Mouse (Mus musculus): ENCODE data around the gene Vipas39. TPM values are rescaled to one million over a fixed set of nuclear protein-coding genes. Genes with fewer than 3 reads are reported as not detected.

Vipas39 gene
- polyA plus RNA-seq, 1 experiment from 2014 or later: 25.7 TPM

GRCm38 (mm10) chr12:87253878-87254277 lies 12.2 kb downstream of the Vipas39 start:
- no peak overlapping the region for H3K27ac ChIP-seq (ENCODE audit: low read length)
- no peak for DNase-seq (ENCODE audit: low spot score)
- H3K36me3 ChIP-seq (ENCODE audit: insufficient read depth, low read length): peaks cover 56% of the 10 kb centered on the region
- H3K4me1 ChIP-seq (ENCODE audit: insufficient read depth, low read depth, low read length): no peaks in the 10 kb centered on the region
- WGBS: 96% methylated on average over 6 of the region's 6 CpGs
- H3K27me3 ChIP-seq (replicated peaks; ENCODE audit: insufficient read depth, low read length): no peaks in the 10 kb centered on the region
- H3K9me3 ChIP-seq (ENCODE audit: low read length): no peaks in the 10 kb centered on the region
- H3K9ac ChIP-seq (replicated peaks; ENCODE audit: low read depth): no peak overlapping the region
- H3K4me3 ChIP-seq (ENCODE audit: low read depth, low read length): no peak overlapping the region
- no peak for TF ChIP-seq CTCF (IDR thresholded peaks at IDR 0.05)
- TF ChIP-seq EP300 (IDR thresholded peaks at IDR 0.05): no peak
- H3K4me2 ChIP-seq (replicated peaks; ENCODE audit: low read depth, low read length): no peak overlapping the region
- no peak for ATAC-seq

DNA sequence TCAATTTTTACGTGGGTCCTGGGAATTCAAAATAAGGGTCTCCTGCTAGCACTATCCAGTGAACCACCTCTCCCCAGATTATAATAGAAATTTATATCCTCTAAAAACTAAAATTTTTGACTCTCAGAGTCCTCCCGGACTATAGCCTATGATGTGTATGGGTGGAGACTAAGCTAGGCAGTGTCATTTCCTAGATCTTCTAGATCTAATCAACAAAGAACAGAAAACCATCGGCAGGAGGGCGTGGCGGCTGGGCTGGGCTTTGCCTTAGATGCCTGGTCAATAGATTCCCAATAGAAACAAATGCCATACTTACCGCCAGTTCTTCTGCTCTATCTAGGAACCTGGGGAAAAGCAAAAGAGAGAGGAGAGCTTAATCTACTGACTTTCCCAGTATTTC lies 15.9 kb downstream of the Vipas39 start:
- Histone ChIP-seq H3K4me3 (ENCODE audit: low read depth, low read length) (no peak overlapping the region), H3K27me3 (replicated peaks; ENCODE audit: insufficient read depth, low read length) (no peaks in the 10 kb centered on the region), H3K36me3 (ENCODE audit: insufficient read depth, low read length) (peaks cover 53% of the 10 kb centered on the region), H3K4me2 (replicated peaks; ENCODE audit: low read depth, low read length) (no peak overlapping the region), H3K4me1 (ENCODE audit: insufficient read depth, low read depth, low read length) (no peaks in the 10 kb centered on the region), H3K9me3 (ENCODE audit: low read length) (no peaks in the 10 kb centered on the region), H3K9ac (replicated peaks; ENCODE audit: low read depth) (no peak overlapping the region), H3K27ac (ENCODE audit: low read length) (no peak overlapping the region)
- TF ChIP-seq CTCF (IDR thresholded peaks at IDR 0.05): no peak
- TF ChIP-seq EP300 (IDR thresholded peaks at IDR 0.05): no peak
- ATAC-seq (no peak), DNase-seq (ENCODE audit: low spot score) (no peak)
- WGBS: 88% methylated on average over 6 of the region's 6 CpGs

- DNase-seq (ENCODE audit: low spot score): no peak
- no peak within 1 kb of the TSS for H3K27ac ChIP-seq (ENCODE audit: low read length)
- WGBS: 95% methylated on average over 1 of the region's 1 CpGs
These were observed 27.4 kb downstream of the Vipas39 start, which contains the start of gene Noxred1 for GRCm38 (mm10) chr12:87238632-87239031. Noxred1 (minus strand) TSS chr12:87238732.

DNA sequence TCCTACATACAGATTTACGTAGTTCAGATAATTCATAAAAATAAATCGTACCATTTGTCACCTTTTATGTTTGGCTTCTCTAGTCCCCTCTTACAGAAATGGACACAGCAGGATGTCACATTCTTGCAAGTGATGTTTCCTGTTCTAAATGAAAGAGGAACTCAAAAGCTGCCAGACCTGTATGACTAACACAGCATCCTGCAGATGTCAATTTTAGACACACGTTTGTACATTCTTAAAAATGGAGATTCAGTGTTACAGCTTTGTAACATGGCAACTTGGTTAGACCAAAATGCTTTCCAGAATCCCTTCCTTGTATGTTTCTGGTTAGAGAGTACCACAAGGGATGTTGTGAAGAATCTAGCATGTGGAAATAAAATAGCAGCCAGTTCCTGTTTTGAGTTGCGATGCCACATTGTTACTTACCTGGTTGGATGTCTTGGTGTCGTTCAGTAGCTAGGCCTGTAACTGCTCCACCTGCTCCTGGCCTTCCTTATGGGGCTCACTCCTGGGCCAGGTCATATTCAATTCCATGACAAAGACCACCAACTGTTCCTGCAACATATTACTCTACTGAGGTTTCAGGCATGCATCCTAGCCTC lies 29.1 kb downstream of the Vipas39 start:
- Histone ChIP-seq H3K27ac (ENCODE audit: low read length) (no peak overlapping the region), H3K9ac (replicated peaks; ENCODE audit: low read depth) (no peak overlapping the region), H3K27me3 (replicated peaks; ENCODE audit: insufficient read depth, low read length) (no peaks in the 10 kb centered on the region), H3K9me3 (ENCODE audit: low read length) (no peaks in the 10 kb centered on the region), H3K4me1 (ENCODE audit: insufficient read depth, low read depth, low read length) (no peaks in the 10 kb centered on the region), H3K4me3 (ENCODE audit: low read depth, low read length) (no peak overlapping the region), H3K4me2 (replicated peaks; ENCODE audit: low read depth, low read length) (no peak overlapping the region), H3K36me3 (ENCODE audit: insufficient read depth, low read length) (peaks cover 12% of the 10 kb centered on the region; the same call in 1 of the 2 replicates)
- no peak for ATAC-seq
- 78% methylated on average over 5 of the region's 5 CpGs for WGBS
- no peak for TF ChIP-seq EP300 (IDR thresholded peaks at IDR 0.05)
- no peak for TF ChIP-seq CTCF (IDR thresholded peaks at IDR 0.05)
- DNase-seq (ENCODE audit: low spot score): no peak

More at GRCm38 (mm10) chr12:87238632-87239031, 27.4 kb downstream of the Vipas39 start, which contains the start of gene Noxred1:
- no peak for ATAC-seq
- Histone ChIP-seq H3K36me3 (ENCODE audit: insufficient read depth, low read length) (peaks cover 19% of the 10 kb centered on the region; the same call in 1 of the 2 replicates), H3K9me3 (ENCODE audit: low read length) (no peaks in the 10 kb centered on the region), H3K27me3 (replicated peaks; ENCODE audit: insufficient read depth, low read length) (no peaks in the 10 kb centered on the region), H3K4me1 (ENCODE audit: insufficient read depth, low read depth, low read length) (no peaks in the 10 kb centered on the region), H3K9ac (replicated peaks; ENCODE audit: low read depth) (no peak within 1 kb of the TSS), H3K4me2 (replicated peaks; ENCODE audit: low read depth, low read length) (no peak within 1 kb of the TSS), H3K4me3 (ENCODE audit: low read depth, low read length) (no peak within 1 kb of the TSS)
- TF ChIP-seq EP300 (IDR thresholded peaks at IDR 0.05) (no peak), CTCF (IDR thresholded peaks at IDR 0.05) (no peak)

DNA sequence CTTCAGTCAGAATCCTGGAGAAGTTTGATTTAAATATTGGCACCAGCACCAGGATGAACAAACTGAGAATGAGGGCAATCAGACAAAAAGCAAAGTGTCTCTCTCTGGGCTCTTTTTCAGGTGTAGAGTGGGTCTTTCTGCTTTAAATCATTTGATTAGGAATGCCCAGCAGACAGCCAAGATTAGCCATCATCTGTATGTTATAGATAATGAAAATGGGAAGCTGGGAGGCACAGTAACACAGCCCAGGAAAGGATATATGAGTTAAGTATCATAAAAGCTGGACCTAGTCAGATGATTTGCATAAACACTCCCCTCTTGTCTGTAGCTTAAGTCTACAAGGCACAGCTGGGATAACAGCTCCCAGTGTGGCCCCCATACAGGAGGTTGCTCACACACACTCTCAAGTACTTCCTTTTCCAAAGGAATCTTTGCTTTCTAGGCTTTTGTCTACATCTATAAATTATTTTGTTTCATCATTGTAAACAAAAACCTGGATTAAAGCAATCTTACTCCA lies 35.6 kb downstream of the Vipas39 start:
- H3K9ac ChIP-seq (replicated peaks; ENCODE audit: low read depth): no peak overlapping the region
- no peaks in the 10 kb centered on the region for H3K9me3 ChIP-seq (ENCODE audit: low read length)
- H3K4me1 ChIP-seq (ENCODE audit: insufficient read depth, low read depth, low read length): no peaks in the 10 kb centered on the region
- no peak for TF ChIP-seq CTCF (IDR thresholded peaks at IDR 0.05)
- H3K27ac ChIP-seq (ENCODE audit: low read length): no peak overlapping the region
- ATAC-seq (no peak), DNase-seq (ENCODE audit: low spot score) (no peak)
- no peak overlapping the region for H3K4me3 ChIP-seq (ENCODE audit: low read depth, low read length)
- H3K36me3 ChIP-seq (ENCODE audit: insufficient read depth, low read length): no peaks in the 10 kb centered on the region
- H3K4me2 ChIP-seq (replicated peaks; ENCODE audit: low read depth, low read length): no peak overlapping the region
- no peaks in the 10 kb centered on the region for H3K27me3 ChIP-seq (replicated peaks; ENCODE audit: insufficient read depth, low read length)

DNA sequence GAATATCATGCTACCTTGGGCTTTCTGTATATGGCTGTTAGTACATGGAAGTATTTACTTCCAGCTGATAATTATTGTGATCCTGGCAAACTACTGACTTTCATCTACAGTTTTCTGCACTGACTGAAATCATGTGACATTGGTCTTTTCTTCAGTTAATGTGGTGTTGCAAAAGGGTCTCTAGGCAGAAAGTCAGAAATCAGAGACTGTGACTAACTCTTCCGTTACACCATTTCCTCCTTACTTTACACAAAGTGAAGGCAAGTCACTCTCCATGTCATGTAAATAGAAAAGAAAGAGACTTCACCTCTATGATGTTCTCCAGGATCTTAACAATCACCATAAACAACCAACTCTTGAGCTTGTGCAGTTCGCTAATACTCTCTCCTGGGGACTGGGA lies 36.4 kb downstream of the Vipas39 start:
- no peak for ATAC-seq
- H3K36me3 ChIP-seq (ENCODE audit: insufficient read depth, low read length): no peaks in the 10 kb centered on the region
- H3K27ac ChIP-seq (ENCODE audit: low read length): no peak overlapping the region
- no peak overlapping the region for H3K9ac ChIP-seq (replicated peaks; ENCODE audit: low read depth)
- no peaks in the 10 kb centered on the region for H3K4me1 ChIP-seq (ENCODE audit: insufficient read depth, low read depth, low read length)
- no peaks in the 10 kb centered on the region for H3K27me3 ChIP-seq (replicated peaks; ENCODE audit: insufficient read depth, low read length)
- no peak for DNase-seq (ENCODE audit: low spot score)
- 88% methylated on average over 2 of the region's 2 CpGs for WGBS
- TF ChIP-seq CTCF (IDR thresholded peaks at IDR 0.05) (no peak), EP300 (IDR thresholded peaks at IDR 0.05) (no peak)
- no peak overlapping the region for H3K4me3 ChIP-seq (ENCODE audit: low read depth, low read length)
- no peaks in the 10 kb centered on the region for H3K9me3 ChIP-seq (ENCODE audit: low read length)
- H3K4me2 ChIP-seq (replicated peaks; ENCODE audit: low read depth, low read length): no peak overlapping the region

Measured in lung, postnatal 0 days (tissue).